Mouse (Mus musculus): ENCODE results near the gene Syne1.

Gene Syne1

DNA sequence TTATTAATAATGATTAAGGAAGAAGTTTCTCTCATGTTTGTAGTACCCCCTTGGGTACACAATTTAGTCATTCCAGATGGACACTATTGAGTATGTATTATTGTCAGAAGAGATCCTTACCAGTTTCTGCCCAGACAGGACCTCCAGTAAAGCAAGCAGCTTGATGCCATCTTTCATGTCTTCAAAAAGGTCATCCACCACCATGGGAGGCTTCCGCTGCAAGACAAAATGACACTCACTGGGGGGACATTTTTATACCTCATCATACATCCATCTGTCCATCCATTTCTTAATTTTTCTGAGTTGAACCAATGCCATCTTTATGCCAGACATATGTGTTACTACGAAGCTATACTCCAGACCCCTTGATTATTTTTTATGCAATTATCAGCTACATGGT is 108.3 kb downstream of the Syne1 start:
- DNase-seq (ENCODE audit: low read depth in 2 of 2, low spot score in 2 of 2), result no peak

DNA sequence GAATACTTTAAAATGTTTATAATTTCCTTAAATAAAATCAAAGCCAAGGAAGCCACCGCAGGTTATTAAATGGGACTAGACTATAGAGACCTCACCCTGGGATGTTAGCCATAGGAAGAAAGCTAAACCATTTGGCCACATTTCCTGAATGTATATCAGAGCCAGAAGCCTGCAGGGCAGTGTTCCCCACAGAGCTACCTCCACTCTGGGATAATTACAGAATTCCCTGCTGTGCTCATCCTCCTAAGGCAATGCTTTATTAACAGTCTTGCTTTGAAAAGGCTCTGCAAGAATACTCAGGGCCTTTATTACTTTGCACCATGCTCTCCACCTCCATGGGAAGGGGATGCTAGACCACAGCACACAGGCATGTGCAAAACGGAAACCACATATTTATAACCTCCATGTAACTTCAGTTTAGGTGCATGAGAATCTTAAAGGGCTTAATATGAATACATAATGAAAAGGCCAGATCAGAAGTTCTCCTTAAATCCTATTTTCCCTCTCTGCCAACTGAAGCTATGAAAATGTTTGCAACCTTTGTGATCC is 111.4 kb downstream of the Syne1 start:
- no peak for DNase-seq (ENCODE audit: low read depth in 2 of 2, low spot score in 2 of 2)

- no peak for DNase-seq (ENCODE audit: low read depth in 2 of 2, low spot score in 2 of 2)
These were observed 113.5 kb downstream of the Syne1 start for GRCm38 (mm10) chr10:5437766-5438165.

DNA sequence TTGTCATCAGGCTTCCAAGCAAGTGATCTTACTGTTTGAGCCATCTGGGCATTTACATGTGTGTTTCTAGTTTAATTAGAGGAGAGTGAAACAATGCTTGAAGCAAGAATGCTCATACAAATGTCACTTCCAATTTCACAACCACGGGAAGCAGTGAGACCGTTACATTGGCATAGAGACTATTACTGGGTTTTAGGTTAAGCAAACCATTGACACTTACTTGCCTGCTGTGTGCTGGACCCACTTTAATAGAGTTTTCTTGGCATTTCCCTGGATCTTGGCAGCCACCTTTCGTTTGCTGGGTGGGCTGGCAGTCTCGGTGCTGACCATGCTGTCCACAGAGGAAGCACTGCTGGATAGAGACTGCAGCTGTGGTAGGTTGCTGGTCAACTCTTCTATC is 127.3 kb downstream of the Syne1 start:
- no peak for DNase-seq (ENCODE audit: low read depth in 2 of 2, low spot score in 2 of 2)

DNA sequence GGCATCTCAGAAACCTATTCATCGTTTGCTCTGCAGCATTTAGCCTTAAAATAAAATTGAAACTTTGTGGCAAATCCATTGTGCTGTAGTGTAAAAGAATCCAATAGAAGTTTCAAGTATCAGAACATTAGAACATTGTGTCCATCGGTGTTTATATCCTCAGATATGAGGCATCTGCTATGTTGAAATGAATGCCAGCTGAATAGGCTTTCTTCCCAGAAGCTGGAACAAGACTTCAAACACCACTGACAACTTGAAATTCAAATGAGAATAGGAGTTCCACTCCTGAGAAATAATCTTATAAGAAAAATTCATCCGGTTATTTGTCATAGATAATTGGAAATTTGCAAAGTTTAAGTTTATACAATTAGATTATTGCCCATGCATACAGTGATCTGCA is 135.6 kb downstream of the Syne1 start:
- DNase-seq (ENCODE audit: low read depth in 2 of 2, low spot score in 2 of 2), result no peak

DNA sequence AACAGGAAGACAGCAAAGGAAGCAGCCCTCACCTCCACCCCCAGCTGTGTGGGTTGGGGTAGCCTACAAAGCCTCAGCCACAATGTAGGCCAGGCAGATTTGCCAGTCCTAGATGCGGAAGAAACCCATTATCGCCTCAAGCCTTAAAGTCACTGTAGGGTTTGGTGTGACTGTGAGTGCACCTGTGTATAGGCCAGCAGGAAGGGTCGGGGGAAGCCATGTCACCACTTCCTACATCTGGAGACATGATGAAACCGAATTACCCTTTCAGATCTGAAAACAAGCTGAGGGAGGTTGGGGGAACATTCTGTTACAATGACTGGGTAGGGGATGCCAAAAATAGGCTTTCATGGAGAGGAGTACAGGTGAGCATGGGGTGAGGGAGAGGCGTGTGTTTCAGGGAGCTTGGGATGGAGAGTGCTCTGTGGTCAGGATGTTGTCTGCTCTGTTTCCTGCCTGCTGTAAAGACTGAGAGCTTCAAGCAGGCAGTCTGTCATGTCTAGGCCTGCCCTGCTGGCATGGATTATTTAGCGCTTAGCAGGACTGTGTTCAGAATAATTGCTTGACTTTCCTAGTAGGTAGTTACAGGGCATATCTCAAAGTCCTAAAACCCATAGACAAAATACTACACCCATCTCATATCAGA is 167.0 kb downstream of the Syne1 start:
- DNase-seq (ENCODE audit: low read depth in 2 of 2, low spot score in 2 of 2), result peak; percentile 32 to 51

DNA sequence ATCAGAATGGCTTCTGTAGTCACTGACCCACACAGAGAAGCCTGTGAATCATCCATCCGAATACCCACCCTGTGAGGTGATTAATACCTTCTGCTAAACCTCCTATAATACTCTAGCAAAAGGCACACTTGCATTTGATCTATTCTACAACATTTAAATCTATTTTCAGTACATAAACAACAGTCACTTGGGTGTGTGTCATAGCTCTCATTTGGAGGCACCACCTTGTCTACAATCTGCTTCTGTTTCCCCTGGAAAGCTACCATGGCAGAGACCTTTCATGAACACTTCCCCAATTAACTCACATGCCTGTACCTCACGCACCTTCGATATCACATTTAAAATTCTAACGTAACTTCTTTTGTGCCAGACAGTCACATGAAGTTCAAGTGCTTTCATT is 169.7 kb downstream of the Syne1 start:
- DNase-seq (ENCODE audit: low read depth in 2 of 2, low spot score in 2 of 2), result no peak

GRCm38 (mm10) chr10:5378969-5379368 is 172.3 kb downstream of the Syne1 start:
- no peak for DNase-seq (ENCODE audit: low read depth in 2 of 2, low spot score in 2 of 2)

DNA sequence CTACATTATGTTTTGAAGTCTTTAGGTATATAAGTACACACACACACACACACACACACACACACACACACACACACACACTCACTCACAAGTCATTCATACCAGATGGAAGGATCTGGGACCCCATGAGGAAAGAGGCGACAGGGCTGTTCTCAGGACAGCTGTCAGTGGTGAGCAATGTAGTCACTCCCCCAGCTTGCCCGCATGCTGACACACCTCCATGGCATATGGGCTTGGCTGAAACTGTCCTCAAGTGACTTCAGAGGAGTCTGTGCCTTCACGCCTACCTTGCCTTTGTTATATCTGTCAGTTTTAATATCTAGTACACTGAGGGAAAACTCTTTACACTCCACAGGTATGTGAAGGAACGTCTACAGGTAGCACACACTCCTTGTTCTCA is 181.7 kb downstream of the Syne1 start:
- DNase-seq (ENCODE audit: low read depth in 2 of 2, low spot score in 2 of 2), result no peak

DNA sequence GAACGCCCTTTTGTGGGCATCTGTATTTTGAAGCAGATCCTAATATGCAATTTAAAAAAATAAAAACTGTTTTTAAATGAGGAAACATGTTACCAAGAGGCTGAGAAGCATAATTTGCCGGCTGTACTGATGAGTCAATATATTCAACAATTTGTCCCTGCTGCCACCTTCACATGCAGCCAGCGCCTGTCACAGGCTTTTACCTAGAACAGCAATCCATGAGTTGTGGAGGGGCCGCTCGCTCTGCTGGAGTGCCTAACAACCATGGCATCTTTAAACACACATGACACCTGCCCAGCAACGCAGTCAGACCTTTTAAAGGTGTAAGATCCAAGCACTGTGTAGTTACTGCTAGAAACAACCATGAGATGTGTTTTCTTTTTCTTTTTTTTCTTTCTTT is 183.0 kb downstream of the Syne1 start:
- no peak for DNase-seq (ENCODE audit: low read depth in 2 of 2, low spot score in 2 of 2)

DNA sequence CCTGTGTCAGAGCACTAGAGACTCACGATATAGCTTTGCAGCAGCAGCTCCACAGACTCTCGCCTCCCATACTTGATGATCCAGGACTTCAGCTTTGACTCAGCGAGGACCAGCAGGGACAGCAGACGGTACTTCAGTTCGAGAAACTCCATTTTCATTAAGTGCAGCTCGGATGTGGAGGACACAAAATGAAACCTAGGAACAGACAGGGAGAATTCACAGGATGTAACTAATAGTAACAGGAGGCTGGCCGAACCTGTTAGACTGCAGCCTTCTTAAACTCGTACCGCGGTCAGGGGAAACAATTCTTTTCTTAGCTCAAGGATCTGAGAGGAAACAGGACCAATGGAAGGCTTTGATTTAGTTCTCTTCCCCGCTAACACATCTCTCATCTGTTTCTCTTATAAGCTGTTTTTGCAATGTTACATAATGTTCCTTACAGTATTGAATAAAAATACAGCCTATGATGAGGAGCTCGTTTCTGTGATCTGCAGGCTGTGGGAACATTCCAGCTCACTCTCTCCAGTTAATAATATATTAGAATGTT is 183.7 kb downstream of the Syne1 start:
- DNase-seq (ENCODE audit: low read depth in 2 of 2, low spot score in 2 of 2), result no peak

DNA sequence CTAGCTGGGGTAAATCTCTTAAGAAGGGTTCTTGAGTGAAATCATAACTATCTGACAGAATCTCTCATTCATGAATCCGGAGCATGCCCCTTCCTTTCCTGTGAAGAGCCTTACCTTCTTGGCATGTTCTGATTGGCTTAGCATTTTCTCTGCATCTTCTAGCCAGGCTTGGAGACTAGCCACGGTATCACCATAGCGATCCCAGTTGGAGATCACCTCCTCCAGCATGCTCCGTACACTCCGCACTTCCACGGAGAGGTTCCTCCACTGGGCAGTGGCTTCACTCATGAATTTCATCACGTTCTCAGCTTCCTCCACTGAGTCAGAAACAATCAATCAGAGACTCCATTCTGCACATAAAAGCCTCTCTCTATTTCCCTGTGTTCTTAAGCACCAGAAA is 190.7 kb downstream of the Syne1 start:
- DNase-seq (ENCODE audit: low read depth in 2 of 2, low spot score in 2 of 2), result no peak

GRCm38 (mm10) chr10:5356614-5357013 is 194.7 kb downstream of the Syne1 start:
- no peak for DNase-seq (ENCODE audit: low read depth in 2 of 2, low spot score in 2 of 2)

- DNase-seq (ENCODE audit: low read depth in 2 of 2, low spot score in 2 of 2), result no peak
These were observed 197.9 kb downstream of the Syne1 start for GRCm38 (mm10) chr10:5353390-5353789.

- no peak for DNase-seq (ENCODE audit: low read depth in 2 of 2, low spot score in 2 of 2)
These were observed 204.4 kb downstream of the Syne1 start for GRCm38 (mm10) chr10:5346911-5347310.

GRCm38 (mm10) chr10:5343211-5343610 is 208.1 kb downstream of the Syne1 start:
- no peak for DNase-seq (ENCODE audit: low read depth in 2 of 2, low spot score in 2 of 2)

DNA sequence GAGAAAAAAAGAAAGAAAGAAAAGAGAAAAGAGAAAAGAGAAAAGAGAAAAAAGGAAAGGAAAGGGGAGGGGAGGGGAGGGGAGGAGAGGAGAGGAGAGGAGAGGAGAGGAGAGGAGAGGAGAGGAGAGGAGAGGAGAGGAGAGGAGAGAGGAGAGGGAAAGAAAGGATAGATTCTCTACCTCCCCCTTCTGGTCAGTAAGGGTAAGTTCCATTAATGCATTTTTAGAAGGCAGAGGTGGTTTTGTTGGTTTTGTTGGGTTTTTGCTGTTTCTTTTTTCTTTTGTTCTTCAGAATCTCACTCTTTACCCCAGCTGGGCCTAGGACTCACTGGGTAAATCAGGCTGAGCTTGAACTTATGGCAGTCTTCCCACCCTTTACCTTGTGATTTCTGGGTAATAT is 214.9 kb downstream of the Syne1 start:
- no peak for DNase-seq (ENCODE audit: low read depth in 2 of 2, low spot score in 2 of 2)

GRCm38 (mm10) chr10:5332801-5333200 is 218.5 kb downstream of the Syne1 start:
- DNase-seq (ENCODE audit: low read depth in 2 of 2, low spot score in 2 of 2), result no peak

- DNase-seq (ENCODE audit: low read depth in 2 of 2, low spot score in 2 of 2), result no peak
These were observed 224.6 kb downstream of the Syne1 start for GRCm38 (mm10) chr10:5326716-5327115.

DNA sequence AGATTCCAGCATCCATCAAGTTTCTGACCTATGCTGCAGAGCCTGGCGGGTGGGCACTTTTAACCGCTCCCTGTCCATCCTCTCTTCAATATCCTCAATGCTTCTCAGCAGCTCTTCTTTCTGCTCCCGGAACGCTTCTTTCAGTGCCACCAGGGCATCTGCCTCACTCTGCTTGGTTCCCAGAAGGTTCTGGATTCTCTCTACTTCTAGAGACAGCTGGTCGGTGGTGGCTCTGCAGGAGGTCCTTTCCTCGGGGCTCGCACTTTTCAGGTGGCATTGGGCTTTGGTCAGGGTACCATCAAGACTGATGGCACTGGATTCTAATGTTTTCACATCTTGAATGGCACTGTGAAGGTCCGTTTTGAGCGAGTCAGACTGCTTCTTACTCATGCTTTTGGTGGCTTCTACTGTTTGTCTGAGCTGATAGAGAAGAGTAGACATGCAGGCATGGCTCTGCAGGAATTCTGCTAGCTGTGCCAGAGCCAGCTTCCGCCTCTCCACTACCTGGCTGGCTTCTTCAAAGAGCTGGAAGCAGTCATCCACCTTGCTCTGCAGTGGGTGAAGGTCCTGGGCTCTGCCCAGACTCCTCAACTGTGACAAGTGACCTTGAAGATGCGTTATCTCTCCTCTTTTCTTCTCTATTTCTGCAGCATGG is 227.4 kb downstream of the Syne1 start:
- DNase-seq (ENCODE audit: low read depth in 2 of 2, low spot score in 2 of 2), result no peak

DNA sequence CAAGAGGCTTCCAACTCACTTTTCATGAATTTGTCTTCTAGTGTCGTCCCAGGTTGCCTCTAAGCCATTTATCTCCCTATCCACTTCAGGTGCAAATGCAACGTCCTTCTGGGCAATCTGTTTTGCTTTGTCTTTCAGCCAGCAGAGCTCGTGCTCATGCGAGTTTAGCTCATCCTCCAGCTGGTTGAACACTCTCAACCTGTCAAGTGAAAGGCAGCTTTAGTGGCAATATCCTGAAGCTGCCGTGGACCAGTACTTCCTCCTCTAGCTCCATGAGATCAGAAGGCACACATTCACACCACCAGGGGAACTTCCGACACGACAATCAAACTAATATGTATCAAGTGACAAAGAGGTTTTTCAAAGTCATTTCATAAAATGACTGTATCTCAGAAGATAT is 228.7 kb downstream of the Syne1 start:
- DNase-seq (ENCODE audit: low read depth in 2 of 2, low spot score in 2 of 2), result no peak

GRCm38 (mm10) chr10:5317602-5318001 is 233.7 kb downstream of the Syne1 start:
- DNase-seq (ENCODE audit: low read depth in 2 of 2, low spot score in 2 of 2), result peak; percentile 50 to 53

DNA sequence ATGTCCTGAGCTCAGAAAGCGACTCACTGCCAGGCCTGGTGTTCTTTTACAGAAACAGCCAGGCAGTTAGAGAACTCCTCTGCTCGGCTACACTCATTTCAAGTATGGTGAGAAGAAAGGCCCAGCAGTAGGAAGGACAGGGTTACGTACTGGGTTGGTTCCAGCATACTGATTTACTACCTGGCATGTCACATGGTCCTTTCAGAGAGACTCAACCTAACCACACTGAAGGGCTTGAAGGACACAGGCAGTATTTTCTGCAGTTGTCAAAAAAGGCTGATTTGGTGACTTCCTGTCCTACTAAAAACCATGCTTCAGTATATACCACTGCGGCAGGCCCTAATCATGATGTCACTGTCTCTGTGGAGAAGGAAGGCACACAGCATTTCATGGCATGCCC is 238.8 kb downstream of the Syne1 start:
- no peak for DNase-seq (ENCODE audit: low read depth in 2 of 2, low spot score in 2 of 2)

All from CD8-positive naive resting alpha-beta T cell, adult 2 months (primary cell).